ENCODE assay signal across 8 mouse cellular contexts in genomic region chr9:13826832-13827405, GRCm38 (mm10). TPM values are rescaled to one million over a fixed set of nuclear protein-coding genes. Genes with fewer than 3 reads are reported as not detected.
DNase-seq lines count a peak whose midpoint lies in the region; ATAC-seq and TF ChIP-seq lines count a peak whose summit lies in the region.

TSS of gene Cep57 (minus strand) at chr9:13827107.

- TF ChIP-seq POLR2A in MEL (IDR thresholded peaks at IDR 0.05; ENCODE audit: control insufficient read depth in 1 of 2, insufficient read depth in 1 of 2, low read depth in 1 of 2, low read length in 2 of 2, poor library complexity in 1 of 2): peak; percentile 96 to 98
- peak; percentile 62; the same call in 1 of the 2 replicates for TF ChIP-seq POLR2A in cerebellum, adult 2 months (IDR thresholded peaks at IDR 0.05; ENCODE audit: borderline replicate concordance, insufficient read depth, low read length)

- peak within 1 kb of the TSS; percentile 73 for H3K4me2 ChIP-seq in forebrain, postnatal 0 days (ENCODE audit: low read depth)
- peak within 1 kb of the TSS; percentile 76 for H3K4me2 ChIP-seq in lung, embryonic 15.5 days

- peaks cover 43 to 45% of the 10 kb centered on the region in 2 experiments for H3K36me3 ChIP-seq in MEL (ENCODE audit: control insufficient read depth in 1 of 2, insufficient read depth in 2 of 2, low read length in 2 of 2)
- H3K36me3 ChIP-seq in forebrain, postnatal 0 days (ENCODE audit: insufficient read depth): peaks cover 11% of the 10 kb centered on the region
- peaks cover 16% of the 10 kb centered on the region for H3K36me3 ChIP-seq in lung, embryonic 15.5 days

- H3K4me1 ChIP-seq in MEL (ENCODE audit: control insufficient read depth in 1 of 2, insufficient read depth in 2 of 2, low read length in 2 of 2): peaks cover 16 to 18% of the 10 kb centered on the region in 2 experiments
- peaks cover 3% of the 10 kb centered on the region for H3K4me1 ChIP-seq in cerebellum, adult 2 months (ENCODE audit: control insufficient read depth, insufficient read depth, low read length)
- peaks cover 12% of the 10 kb centered on the region for H3K4me1 ChIP-seq in forebrain, postnatal 0 days (ENCODE audit: insufficient read depth)
- peaks cover 25% of the 10 kb centered on the region for H3K4me1 ChIP-seq in lung, embryonic 15.5 days

- peak within 1 kb of the TSS; percentile 83 to 93 for H3K4me3 ChIP-seq in MEL (ENCODE audit: control insufficient read depth in 1 of 2, insufficient read depth in 1 of 2, low read depth in 2 of 2, low read length in 2 of 2)
- peak within 1 kb of the TSS; percentile 75 for H3K4me3 ChIP-seq in cerebellum, adult 2 months (replicated peaks; ENCODE audit: insufficient read depth, low read depth, low read length)
- H3K4me3 ChIP-seq in forebrain, postnatal 0 days (ENCODE audit: low read depth, low read length): peak within 1 kb of the TSS; percentile 67
- H3K4me3 ChIP-seq in lung, embryonic 15.5 days: peak within 1 kb of the TSS; percentile 81

- peak; percentile 89 for ATAC-seq in forebrain, postnatal 0 days
- peak; percentile 91 for ATAC-seq in lung, embryonic 15.5 days (ENCODE audit: borderline replicate concordance, extremely low read depth, low FRiP score, low TSS enrichment)

- no peak for TF ChIP-seq RAD21 in MEL (IDR thresholded peaks at IDR 0.05; ENCODE audit: low read depth, low read length)

- no peaks in the 10 kb centered on the region for H3K27me3 ChIP-seq in MEL (ENCODE audit: control insufficient read depth in 1 of 2, insufficient read depth in 2 of 2, low read length in 2 of 2)
- no peaks in the 10 kb centered on the region for H3K27me3 ChIP-seq in cerebellum, adult 2 months (ENCODE audit: control insufficient read depth, insufficient read depth, low read length)
- no peaks in the 10 kb centered on the region for H3K27me3 ChIP-seq in forebrain, postnatal 0 days (ENCODE audit: insufficient read depth, low read length)
- H3K27me3 ChIP-seq in lung, embryonic 15.5 days: no peaks in the 10 kb centered on the region

- WGBS in cerebellum, adult 2 months: under 1% methylated on average over 44 of the region's 44 CpGs
- WGBS in forebrain, postnatal 0 days: 1% methylated on average over 44 of the region's 44 CpGs
- WGBS in lung, embryonic 15.5 days: under 1% methylated on average over 44 of the region's 44 CpGs

- no peaks in the 10 kb centered on the region for H3K9me3 ChIP-seq in MEL (replicated peaks; ENCODE audit: insufficient read depth, low read length)
- no peaks in the 10 kb centered on the region for H3K9me3 ChIP-seq in forebrain, postnatal 0 days (ENCODE audit: low read length)
- no peaks in the 10 kb centered on the region for H3K9me3 ChIP-seq in lung, embryonic 15.5 days

- TF ChIP-seq CTCF in MEL (IDR thresholded peaks at IDR 0.05 in 2 of 3, conservative IDR thresholded peaks at IDR 0.05 in 1 of 3; ENCODE audit: control insufficient read depth in 1 of 3, insufficient read depth in 1 of 3, low read depth in 2 of 3, low read length in 3 of 3, poor library complexity in 1 of 3, severe bottlenecking in 1 of 3): 0 out of 6 replicates have a peak, but pooled peaks of 1 of the 3 experiments have one; percentile 5
- no peak for TF ChIP-seq CTCF in cerebellum, adult 2 months (IDR thresholded peaks at IDR 0.05; ENCODE audit: borderline replicate concordance, insufficient read depth, low read depth, low read length)
- TF ChIP-seq CTCF in forebrain, postnatal 0 days (IDR thresholded peaks at IDR 0.05; ENCODE audit: low read depth): no peak

- H3K27ac ChIP-seq in MEL (ENCODE audit: control insufficient read depth, low read depth, low read length): peak within 1 kb of the TSS; percentile 88
- H3K27ac ChIP-seq in cerebellum, adult 2 months (ENCODE audit: insufficient read depth, low read length): peak within 1 kb of the TSS; percentile 82
- peak within 1 kb of the TSS; percentile 99 for H3K27ac ChIP-seq in forebrain, postnatal 0 days (ENCODE audit: low read depth, low read length)
- peak within 1 kb of the TSS; percentile 98 for H3K27ac ChIP-seq in lung, embryonic 15.5 days

- peaks cover 56% of the 10 kb centered on the region for H3K79me2 ChIP-seq in MEL (ENCODE audit: control insufficient read depth, insufficient read depth, low read length, poor library complexity)

- H3K9ac ChIP-seq in MEL (ENCODE audit: control insufficient read depth, low read depth, low read length, poor library complexity, severe bottlenecking): peak within 1 kb of the TSS; percentile 84
- peak within 1 kb of the TSS; percentile 87 for H3K9ac ChIP-seq in forebrain, postnatal 0 days
- H3K9ac ChIP-seq in lung, embryonic 15.5 days: peak within 1 kb of the TSS; percentile 91

- DNase-seq in MEL (ENCODE audit: low read depth, low spot score): peak; percentile 100
- peak; percentile 97 to 98 for DNase-seq in cerebellum, adult 2 months
- peak; percentile 99 for DNase-seq in forebrain, postnatal 0 days
- peak; percentile 93 for DNase-seq in heart, postnatal 4 days
- peak; percentile 97 for DNase-seq in layer of hippocampus, adult 8-10 months (ENCODE audit: low spot score in 2 of 2)
- DNase-seq in ovary, adult 18-20 months (ENCODE audit: low spot score): peak; percentile 94
- DNase-seq in thymus, postnatal 0 days (ENCODE audit: low spot score): peak; percentile 99

- TF ChIP-seq EP300 in MEL (IDR thresholded peaks at IDR 0.05; ENCODE audit: low read depth in 1 of 2, low read length in 2 of 2): no peak

TF ChIP-seq in MEL, 35 proteins besides CTCF, POLR2A, EP300 and RAD21:
- no peak for TF ChIP-seq SMC3 (IDR thresholded peaks at IDR 0.05; ENCODE audit: low read depth, low read length)
- 0 out of 2 replicates have a peak, but pooled peaks have one; percentile 48 for TF ChIP-seq POLR2AphosphoS5 (IDR thresholded peaks at IDR 0.05; ENCODE audit: borderline replicate concordance, low read depth, low read length)
- TF ChIP-seq USF2 (IDR thresholded peaks at IDR 0.05; ENCODE audit: borderline replicate concordance in 1 of 2, insufficient read depth in 1 of 2, low read depth in 1 of 2, low read length in 2 of 2): no peak
- TF ChIP-seq CHD2 (IDR thresholded peaks at IDR 0.05; ENCODE audit: low read length): no peak
- peak; percentile 99 for TF ChIP-seq UBTF (IDR thresholded peaks at IDR 0.05; ENCODE audit: borderline replicate concordance, insufficient read depth, low read depth, low read length)
- TF ChIP-seq NRF1 (IDR thresholded peaks at IDR 0.05; ENCODE audit: insufficient read depth, low read depth, low read length, poor library complexity, severe bottlenecking): no peak
- TF ChIP-seq TBP (IDR thresholded peaks at IDR 0.05; ENCODE audit: low read depth, low read length): peak; percentile 94
- TF ChIP-seq NELFE (IDR thresholded peaks at IDR 0.05; ENCODE audit: low read depth, low read length): no peak

RNA-seq across cellular contexts. Expression of gene Cep57, which starts in this region (rescaled TPM):
- 89.3 and 98.7 TPM in 2 replicates for total RNA-seq in MEL (2012; rRNA removed)
- polyA plus RNA-seq in MEL (2012; ENCODE audit: insufficient read depth in 1 of 2, insufficient read length in 2 of 2, low read depth in 1 of 2, low replicate concordance in 2 of 2, missing spikeins in 1 of 2): 100 to 1,000 TPM; 119 to 142 TPM
- 23.9 and 24.3 TPM in 2 replicates for polyA plus RNA-seq in cerebellum, adult 2 months (2012; rRNA removed)
- 31.9 and 33.2 TPM in 2 replicates for total RNA-seq in forebrain, postnatal 0 days (2014; rRNA removed)
- polyA plus RNA-seq in forebrain, postnatal 0 days (2015; fragmentation: Nextera tagmentation; extraction: Ambion mirVana): 39.9 and 40.8 TPM in 2 replicates
- 10 to 100 TPM; 26.3 to 28.1 TPM for total RNA-seq in heart, postnatal 4 days (2021)
- 10 to 100 TPM; 16.8 to 23.4 (median 20.1) TPM for total RNA-seq in layer of hippocampus, adult 8-10 months (2022)
- 52.5 and 55.1 TPM in 2 replicates for polyA plus RNA-seq in lung, embryonic 15.5 days (2015; fragmentation: Nextera tagmentation; extraction: Ambion mirVana)
- 73.7 and 80.5 TPM in 2 replicates for polyA plus RNA-seq in thymus, postnatal 0 days (2015; fragmentation: Nextera tagmentation; extraction: Ambion mirVana)

Comparison
In these comparisons a context has a peak if more than half of its experiments do, and no peak if none do; other contexts are left out.
1. Peak in every context shown above with its lines: DNase-seq, ATAC-seq, H3K4me3 ChIP-seq and H3K27ac ChIP-seq.